Mouse (Mus musculus) midbrain, postnatal 0 days (tissue): Measurements from ENCODE around the gene Arhgap31. TPM values are rescaled to one million over a fixed set of nuclear protein-coding genes. Genes with fewer than 3 reads are reported as not detected.
"Not testable (repeated sequence)": the region's sequence is repeated elsewhere in the genome, so short reads cannot be mapped to it uniquely, and the experiment has no call there.

Experiments used
- ATAC-seq: fragments of 200-750 bp; cut with Nextera tagmentation; 2 replicates; pipeline ENCODE4 v1.8.0; 2017; ENCODE audit warnings: moderate number of reproducible peaks, mild to moderate bottlenecking, moderate TSS enrichment, moderate library complexity; ENCODE audit not compliant: low FRiP score
- DNase-seq: peaks from one replicate; pipeline ENCODE4 v3.0.0-alpha.2; 2015; ENCODE audit warnings: low spot score
- H3K27ac ChIP-seq: fragments of 300-500 bp; sonication (generic); 2 replicates; pipeline ENCODE4 v1.5.1; 2014; ENCODE audit warnings: low read depth, mild to moderate bottlenecking, low read length, mixed read lengths
- H3K27me3 ChIP-seq: fragments of 300-500 bp; sonication (generic); 2 replicates; pipeline ENCODE4 v1.6.1; 2014; ENCODE audit warnings: low read length, control low read depth, mixed read lengths; ENCODE audit not compliant: insufficient read depth
- H3K36me3 ChIP-seq: fragments of 300-500 bp; sonication (generic); 2 replicates; pipeline ENCODE4 v1.6.1; 2014; ENCODE audit warnings: low read length, control low read depth, mixed read lengths; ENCODE audit not compliant: insufficient read depth
- H3K4me1 ChIP-seq: fragments of 300-500 bp; sonication (generic); 2 replicates; pipeline ENCODE4 v1.6.1; 2014; ENCODE audit warnings: mild to moderate bottlenecking, control low read depth, antibody characterized with exemption, low read length, mixed read lengths; ENCODE audit not compliant: insufficient read depth
- H3K4me2 ChIP-seq: fragments of 300-500 bp; sonication (generic); 2 replicates; pipeline ENCODE4 v1.6.1; 2014; ENCODE audit warnings: low read depth, mild to moderate bottlenecking, low read length, mixed read lengths; ENCODE audit not compliant: poor library complexity, severe bottlenecking
- H3K4me3 ChIP-seq: fragments of 300-500 bp; sonication (generic); 2 replicates; pipeline ENCODE4 v1.5.1; 2014; ENCODE audit warnings: low read depth, mild to moderate bottlenecking, low read length, moderate library complexity
- H3K9ac ChIP-seq: fragments of 300-500 bp; sonication (generic); replicated peaks from 2 replicates; pipeline ENCODE4 v1.6.1; 2014; ENCODE audit warnings: mild to moderate bottlenecking, low read length, moderate library complexity, mixed read lengths; ENCODE audit not compliant: poor library complexity, severe bottlenecking
- H3K9me3 ChIP-seq: fragments of 300-500 bp; sonication (generic); 2 replicates; pipeline ENCODE4 v1.6.1; 2016; ENCODE audit warnings: low read length, control low read depth
- CTCF ChIP-seq: IDR thresholded peaks from 2 replicates; pipeline ENCODE4 v1.5.1; 2016; ENCODE audit warnings: antibody characterized with exemption, mild to moderate bottlenecking
- WGBS: fragments of 180-500 bp; shearing (Covaris S2); extraction: QIAGEN DNeasy Blood & Tissue Kit; methylation state at CpG from one replicate; pipeline ENCODE4 v1.1.7; 2014; 5-methylcytosine and 5-hydroxymethylcytosine counted together
- polyA plus RNA-seq: library from polyadenylated mRNA; unstranded; fragments of >200 nt; fragmentation: Nextera tagmentation; extraction: Ambion mirVana; gene quantifications from 2 replicates; pipeline ENCODE4 v1.2.1, GENCODE M21; 2015
- total RNA-seq: library from RNA; depleted of rRNA; stranded (reverse); fragments of >200 nt; gene quantifications from 2 replicates; pipeline ENCODE4 v1.2.3, GENCODE M21; 2014

Arhgap31 gene
- total and polyA plus RNA-seq, 2 experiments from 2014 or later: 3.2 to 10.0 TPM

DNA sequence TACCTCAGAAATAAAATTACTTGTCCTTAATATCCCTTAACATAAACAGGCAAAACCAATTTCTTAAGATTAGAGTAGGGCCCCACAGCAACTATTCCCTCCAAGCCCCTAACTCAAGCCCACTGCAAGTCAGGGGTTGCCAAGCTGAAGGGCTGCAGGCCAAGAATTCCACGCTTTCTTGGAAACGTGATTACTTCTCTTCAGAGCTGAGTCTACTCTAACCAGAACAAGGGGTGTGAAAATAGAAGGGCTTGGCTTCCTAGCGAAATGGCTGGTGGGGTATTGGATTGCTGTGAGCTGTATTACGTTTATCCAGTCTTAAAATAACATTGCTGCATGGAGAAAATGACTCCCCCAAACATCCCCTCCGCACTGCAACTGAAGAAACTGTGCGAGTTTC, 25.4 kb downstream of the Arhgap31 start:
- H3K4me3 ChIP-seq: no peak overlapping the region
- H3K4me1 ChIP-seq: no peaks in the 10 kb centered on the region
- WGBS: 51% methylated on average over 6 of the region's 6 CpGs
- no peak for TF ChIP-seq CTCF
- DNase-seq (no peak), ATAC-seq (no peak)
- no peaks in the 10 kb centered on the region for H3K9me3 ChIP-seq
- H3K36me3 ChIP-seq: no peaks in the 10 kb centered on the region
- H3K27me3 ChIP-seq: no peaks in the 10 kb centered on the region
- no peak overlapping the region for H3K4me2 ChIP-seq
- no peak overlapping the region for H3K9ac ChIP-seq
- H3K27ac ChIP-seq: no peak overlapping the region

DNA sequence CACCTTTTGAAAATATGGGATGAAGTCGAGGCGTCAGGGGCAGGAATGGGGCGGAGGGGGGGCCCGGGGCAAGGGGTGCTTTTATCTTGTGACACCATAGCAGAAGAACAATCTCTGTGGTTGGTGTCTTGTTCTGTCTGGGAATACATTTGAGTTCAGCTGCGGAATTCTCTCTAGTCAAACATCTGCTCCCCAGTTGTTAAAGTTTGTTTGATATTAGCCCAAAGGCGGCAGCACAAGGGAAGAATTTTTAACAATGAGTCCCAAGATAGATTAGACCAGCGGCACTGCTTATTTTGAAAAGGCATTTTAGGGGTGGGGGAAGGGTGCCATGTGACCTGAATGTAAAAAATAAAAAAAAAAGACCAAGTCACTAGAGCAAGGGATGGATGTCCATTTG, 30.0 kb downstream of the Arhgap31 start:
- Histone ChIP-seq H3K4me1 (no peaks in the 10 kb centered on the region), H3K4me2 (no peak overlapping the region), H3K27me3 (no peaks in the 10 kb centered on the region), H3K4me3 (no peak overlapping the region), H3K9me3 (no peaks in the 10 kb centered on the region), H3K36me3 (no peaks in the 10 kb centered on the region), H3K9ac (no peak overlapping the region), H3K27ac (no peak overlapping the region)
- 57% methylated on average over 7 of the region's 7 CpGs for WGBS
- ATAC-seq: no peak
- no peak for DNase-seq
- no peak for TF ChIP-seq CTCF

DNA sequence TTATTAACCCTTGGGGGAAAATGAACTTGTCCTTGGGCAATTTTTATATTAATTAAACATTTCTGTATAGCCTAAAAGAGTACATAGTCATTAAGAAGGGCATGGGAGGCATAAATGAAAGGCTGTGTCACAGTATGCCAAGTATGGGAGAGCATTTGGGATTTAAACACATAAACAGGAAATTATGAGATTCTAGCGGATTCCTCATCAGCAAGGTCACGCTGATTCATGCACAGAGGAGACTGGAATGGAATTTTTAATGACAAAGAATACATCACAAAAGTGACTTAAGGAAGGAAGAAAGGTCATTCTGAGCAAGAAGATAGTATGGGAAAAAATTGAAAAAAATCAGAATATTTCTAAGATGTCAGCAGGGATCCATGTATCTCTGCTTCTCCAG, 31.8 kb downstream of the Arhgap31 start:
- H3K9ac ChIP-seq: no peak overlapping the region
- no peaks in the 10 kb centered on the region for H3K4me1 ChIP-seq
- no peak overlapping the region for H3K27ac ChIP-seq
- H3K4me3 ChIP-seq: no peak overlapping the region
- H3K9me3 ChIP-seq: no peaks in the 10 kb centered on the region
- H3K36me3 ChIP-seq: no peaks in the 10 kb centered on the region
- no peak for DNase-seq
- 81% methylated on average over 2 of the region's 2 CpGs for WGBS
- no peak for ATAC-seq
- H3K4me2 ChIP-seq: no peak overlapping the region
- no peak for TF ChIP-seq CTCF
- H3K27me3 ChIP-seq: no peaks in the 10 kb centered on the region

DNA sequence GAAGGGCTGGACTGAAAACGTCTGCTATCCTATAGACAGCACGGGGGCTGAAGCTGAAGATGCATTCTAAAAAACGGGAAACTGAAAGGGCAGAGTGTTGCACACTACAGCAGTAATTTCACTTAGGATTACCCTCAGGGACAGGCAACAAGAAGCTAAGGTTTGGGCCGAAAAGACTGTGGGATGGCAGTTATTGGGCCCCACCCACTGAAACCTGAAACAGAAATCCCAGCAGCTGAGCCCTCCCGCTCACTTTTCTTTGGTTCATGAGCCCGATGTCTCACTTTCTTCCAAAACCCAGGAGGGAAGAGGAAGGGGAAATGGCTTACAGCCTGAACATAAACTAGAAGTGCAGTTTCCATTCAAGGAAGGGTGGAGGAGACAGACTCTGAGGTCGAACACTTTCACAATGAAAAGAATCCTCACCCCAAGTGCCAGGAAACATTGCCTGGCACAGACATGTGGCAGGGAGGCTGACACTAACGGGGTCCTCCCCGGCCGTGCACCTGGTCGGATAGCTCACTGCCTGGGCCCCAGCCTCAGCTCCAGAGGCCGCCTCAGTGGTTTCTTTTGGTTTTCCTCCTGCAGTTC, 33.5 kb downstream of the Arhgap31 start:
- Histone ChIP-seq H3K9me3 (no peaks in the 10 kb centered on the region), H3K27me3 (no peaks in the 10 kb centered on the region), H3K9ac (no peak overlapping the region), H3K4me2 (no peak overlapping the region), H3K36me3 (no peaks in the 10 kb centered on the region), H3K4me1 (no peaks in the 10 kb centered on the region), H3K27ac (no peak overlapping the region), H3K4me3 (no peak overlapping the region)
- no peak for ATAC-seq
- WGBS: 56% methylated on average over 12 of the region's 12 CpGs
- TF ChIP-seq CTCF: no peak
- no peak for DNase-seq

DNA sequence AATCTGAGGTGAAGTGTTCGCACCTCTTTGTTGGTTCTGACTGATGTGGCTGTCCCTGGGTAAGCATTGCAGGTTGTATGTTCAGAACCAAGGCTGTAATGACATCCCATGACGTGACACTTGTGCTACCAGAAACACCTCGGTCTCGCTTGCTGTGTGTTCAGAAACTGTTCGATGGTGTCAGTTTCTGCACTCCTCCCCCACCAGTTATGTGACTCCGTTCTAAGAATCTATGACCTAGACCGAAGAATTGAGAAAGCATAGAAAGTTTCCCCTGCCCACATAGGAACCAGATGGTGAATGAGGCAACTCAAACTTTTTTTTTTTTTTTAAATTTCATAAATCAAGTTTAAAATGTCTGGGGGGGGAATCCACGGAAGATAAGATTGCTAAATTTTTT, 34.2 kb downstream of the Arhgap31 start:
- DNase-seq (no peak), ATAC-seq (no peak)
- TF ChIP-seq CTCF: no peak
- 87% methylated on average over 8 of the region's 8 CpGs for WGBS
- Histone ChIP-seq H3K4me2 (no peak overlapping the region), H3K27ac (no peak overlapping the region), H3K9ac (no peak overlapping the region), H3K9me3 (no peaks in the 10 kb centered on the region), H3K4me3 (no peak overlapping the region), H3K27me3 (no peaks in the 10 kb centered on the region), H3K4me1 (peaks cover 3% of the 10 kb centered on the region), H3K36me3 (no peaks in the 10 kb centered on the region)

DNA sequence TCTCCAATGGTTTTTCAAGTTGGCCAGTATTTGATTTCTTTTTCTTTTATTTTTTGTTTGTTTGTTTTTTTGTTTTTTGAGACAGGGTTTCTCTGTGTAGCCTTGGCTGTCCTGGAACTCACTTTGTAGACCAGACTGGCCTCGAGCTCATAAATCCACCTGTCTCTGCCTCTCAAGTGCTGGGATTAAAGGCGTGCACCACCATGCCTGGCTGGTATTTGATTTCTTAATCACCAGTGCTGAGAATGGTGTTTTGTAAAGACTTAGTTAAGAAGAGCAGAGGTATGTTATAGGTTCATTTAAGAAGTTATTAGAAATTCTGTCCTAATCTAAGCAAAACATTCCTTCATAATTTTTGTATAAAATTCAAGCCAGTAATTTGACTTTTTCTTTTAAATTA, 35.1 kb downstream of the Arhgap31 start:
- H3K4me1 ChIP-seq, H3K27me3 ChIP-seq, H3K36me3 ChIP-seq, H3K4me2 ChIP-seq, H3K9ac ChIP-seq, H3K27ac ChIP-seq, H3K9me3 ChIP-seq, H3K4me3 ChIP-seq, DNase-seq, ATAC-seq: not testable (repeated sequence)
- 73% methylated on average over 2 of the region's 2 CpGs for WGBS
